Mouse (Mus musculus): ENCODE results near the gene Sergef. TPM values are rescaled to one million over a fixed set of nuclear protein-coding genes. Genes with fewer than 3 reads are reported as not detected.

Gene Sergef
- polyA plus RNA-seq, 1 experiment from 2014 or later = 13.2 TPM

DNA sequence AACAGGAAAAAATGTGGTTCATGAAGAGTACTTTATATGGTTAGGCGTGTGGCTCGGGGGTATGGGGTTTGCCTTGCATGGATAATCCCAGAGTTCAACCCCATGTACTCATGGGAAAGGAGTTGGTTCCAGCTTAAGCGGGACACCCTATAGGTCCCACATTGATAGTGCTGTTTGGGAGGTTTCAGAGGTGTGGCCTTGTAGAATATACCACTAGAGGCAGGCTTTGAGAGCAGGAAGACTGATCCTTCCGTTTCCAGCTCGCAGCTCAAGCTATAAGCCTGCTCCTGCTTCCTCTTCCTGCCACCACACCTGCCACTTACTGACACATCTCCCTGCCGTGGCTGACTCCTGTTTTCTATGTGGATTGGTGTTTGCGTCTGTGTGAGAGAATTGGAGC lies 116.4 kb downstream of the Sergef start:
- ATAC-seq (ENCODE audit: insufficient number of reproducible peaks, low FRiP score, low TSS enrichment, low read depth) (no peak), DNase-seq (ENCODE audit: low spot score) (no peak)
- Histone ChIP-seq H3K4me1 (ENCODE audit: control insufficient read depth, insufficient read depth, low read length) (no peaks in the 10 kb centered on the region), H3K9ac (ENCODE audit: low read length) (no peak overlapping the region), H3K9me3 (ENCODE audit: control insufficient read depth, low read length) (no peaks in the 10 kb centered on the region), H3K27ac (replicated peaks; ENCODE audit: low read depth, low read length) (no peak overlapping the region), H3K4me2 (ENCODE audit: low read depth, severe bottlenecking) (no peak overlapping the region), H3K4me3 (ENCODE audit: low read depth, low read length) (no peak overlapping the region), H3K27me3 (ENCODE audit: control insufficient read depth, insufficient read depth, low read length) (no peaks in the 10 kb centered on the region), H3K36me3 (ENCODE audit: control insufficient read depth, insufficient read depth, low read length) (no peaks in the 10 kb centered on the region)
- WGBS = 82% methylated on average over 7 of the region's 7 CpGs

- no peaks in the 10 kb centered on the region for H3K9me3 ChIP-seq (ENCODE audit: control insufficient read depth, low read length)
- ATAC-seq (ENCODE audit: insufficient number of reproducible peaks, low FRiP score, low TSS enrichment, low read depth) = no peak
- H3K9ac ChIP-seq (ENCODE audit: low read length) = no peak overlapping the region
- H3K36me3 ChIP-seq (ENCODE audit: control insufficient read depth, insufficient read depth, low read length) = no peaks in the 10 kb centered on the region
- no peaks in the 10 kb centered on the region for H3K27me3 ChIP-seq (ENCODE audit: control insufficient read depth, insufficient read depth, low read length)
- no peak overlapping the region for H3K4me3 ChIP-seq (ENCODE audit: low read depth, low read length)
- WGBS = 93% methylated on average over 17 of the region's 17 CpGs
- H3K4me1 ChIP-seq (ENCODE audit: control insufficient read depth, insufficient read depth, low read length) = no peaks in the 10 kb centered on the region
- no peak overlapping the region for H3K27ac ChIP-seq (replicated peaks; ENCODE audit: low read depth, low read length)
- DNase-seq (ENCODE audit: low spot score) = no peak
- no peak overlapping the region for H3K4me2 ChIP-seq (ENCODE audit: low read depth, severe bottlenecking)
Observed at GRCm38 (mm10) chr7:46521794-46522193, 117.8 kb downstream of the Sergef start.

DNA sequence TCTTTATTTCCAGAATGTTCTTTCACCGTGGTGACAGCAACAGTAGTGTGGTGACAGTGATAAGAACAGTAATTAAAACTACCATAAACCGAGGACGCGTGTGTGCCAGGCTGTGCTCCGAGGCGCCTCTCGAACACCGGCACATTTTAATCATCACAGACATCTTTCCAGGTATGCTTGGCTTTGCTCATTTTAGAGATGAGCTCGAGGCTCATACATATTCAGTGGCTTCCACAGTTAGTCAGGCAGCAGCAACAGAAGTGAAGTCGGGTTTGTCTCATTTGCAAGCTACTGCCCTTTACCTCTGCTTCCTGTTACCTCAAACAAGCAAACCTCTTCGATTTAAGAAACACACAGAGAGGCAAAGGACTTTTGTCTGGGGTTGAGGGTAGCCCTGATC lies 120.5 kb downstream of the Sergef start:
- no peak overlapping the region for H3K4me3 ChIP-seq (ENCODE audit: low read depth, low read length)
- ATAC-seq (ENCODE audit: insufficient number of reproducible peaks, low FRiP score, low TSS enrichment, low read depth) (no peak), DNase-seq (ENCODE audit: low spot score) (no peak)
- no peaks in the 10 kb centered on the region for H3K4me1 ChIP-seq (ENCODE audit: control insufficient read depth, insufficient read depth, low read length)
- H3K27ac ChIP-seq (replicated peaks; ENCODE audit: low read depth, low read length) = no peak overlapping the region
- no peaks in the 10 kb centered on the region for H3K27me3 ChIP-seq (ENCODE audit: control insufficient read depth, insufficient read depth, low read length)
- H3K36me3 ChIP-seq (ENCODE audit: control insufficient read depth, insufficient read depth, low read length) = no peaks in the 10 kb centered on the region
- no peaks in the 10 kb centered on the region for H3K9me3 ChIP-seq (ENCODE audit: control insufficient read depth, low read length)
- H3K9ac ChIP-seq (ENCODE audit: low read length) = no peak overlapping the region
- WGBS = 78% methylated on average over 11 of the region's 11 CpGs
- H3K4me2 ChIP-seq (ENCODE audit: low read depth, severe bottlenecking) = no peak overlapping the region

- Histone ChIP-seq H3K9me3 (ENCODE audit: control insufficient read depth, low read length) (no peaks in the 10 kb centered on the region), H3K4me3 (ENCODE audit: low read depth, low read length) (no peak overlapping the region), H3K36me3 (ENCODE audit: control insufficient read depth, insufficient read depth, low read length) (no peaks in the 10 kb centered on the region), H3K4me1 (ENCODE audit: control insufficient read depth, insufficient read depth, low read length) (no peaks in the 10 kb centered on the region), H3K27me3 (ENCODE audit: control insufficient read depth, insufficient read depth, low read length) (no peaks in the 10 kb centered on the region), H3K4me2 (ENCODE audit: low read depth, severe bottlenecking) (no peak overlapping the region), H3K9ac (ENCODE audit: low read length) (no peak overlapping the region), H3K27ac (replicated peaks; ENCODE audit: low read depth, low read length) (no peak overlapping the region)
- DNase-seq (ENCODE audit: low spot score) = no peak
- ATAC-seq (ENCODE audit: insufficient number of reproducible peaks, low FRiP score, low TSS enrichment, low read depth) = no peak
- 65% methylated on average over 5 of the region's 5 CpGs for WGBS
Observed at GRCm38 (mm10) chr7:46517158-46517557, 122.4 kb downstream of the Sergef start.

- H3K4me1 ChIP-seq (ENCODE audit: control insufficient read depth, insufficient read depth, low read length) = no peaks in the 10 kb centered on the region
- H3K4me3 ChIP-seq (ENCODE audit: low read depth, low read length) = no peak overlapping the region
- H3K27ac ChIP-seq (replicated peaks; ENCODE audit: low read depth, low read length) = no peak overlapping the region
- DNase-seq (ENCODE audit: low spot score) (no peak), ATAC-seq (ENCODE audit: insufficient number of reproducible peaks, low FRiP score, low TSS enrichment, low read depth) (no peak)
- H3K4me2 ChIP-seq (ENCODE audit: low read depth, severe bottlenecking) = no peak overlapping the region
- WGBS = 82% methylated on average over 5 of the region's 5 CpGs
- H3K27me3 ChIP-seq (ENCODE audit: control insufficient read depth, insufficient read depth, low read length) = no peaks in the 10 kb centered on the region
- no peaks in the 10 kb centered on the region for H3K9me3 ChIP-seq (ENCODE audit: control insufficient read depth, low read length)
- H3K36me3 ChIP-seq (ENCODE audit: control insufficient read depth, insufficient read depth, low read length) = no peaks in the 10 kb centered on the region
- H3K9ac ChIP-seq (ENCODE audit: low read length) = no peak overlapping the region
Observed at GRCm38 (mm10) chr7:46515960-46516359, 123.6 kb downstream of the Sergef start.

GRCm38 (mm10) chr7:46514981-46515380 lies 124.6 kb downstream of the Sergef start:
- no peak overlapping the region for H3K9ac ChIP-seq (ENCODE audit: low read length)
- no peaks in the 10 kb centered on the region for H3K27me3 ChIP-seq (ENCODE audit: control insufficient read depth, insufficient read depth, low read length)
- H3K4me1 ChIP-seq (ENCODE audit: control insufficient read depth, insufficient read depth, low read length) = no peaks in the 10 kb centered on the region
- H3K9me3 ChIP-seq (ENCODE audit: control insufficient read depth, low read length) = no peaks in the 10 kb centered on the region
- H3K36me3 ChIP-seq (ENCODE audit: control insufficient read depth, insufficient read depth, low read length) = no peaks in the 10 kb centered on the region
- no peak overlapping the region for H3K4me3 ChIP-seq (ENCODE audit: low read depth, low read length)
- WGBS = 92% methylated on average over 8 of the region's 8 CpGs
- no peak overlapping the region for H3K4me2 ChIP-seq (ENCODE audit: low read depth, severe bottlenecking)
- H3K27ac ChIP-seq (replicated peaks; ENCODE audit: low read depth, low read length) = no peak overlapping the region
- ATAC-seq (ENCODE audit: insufficient number of reproducible peaks, low FRiP score, low TSS enrichment, low read depth) = no peak
- no peak for DNase-seq (ENCODE audit: low spot score)

GRCm38 (mm10) chr7:46513562-46513961 lies 126.0 kb downstream of the Sergef start:
- Histone ChIP-seq H3K4me2 (ENCODE audit: low read depth, severe bottlenecking) (no peak overlapping the region), H3K4me3 (ENCODE audit: low read depth, low read length) (no peak overlapping the region), H3K4me1 (ENCODE audit: control insufficient read depth, insufficient read depth, low read length) (no peaks in the 10 kb centered on the region), H3K9ac (ENCODE audit: low read length) (no peak overlapping the region), H3K36me3 (ENCODE audit: control insufficient read depth, insufficient read depth, low read length) (no peaks in the 10 kb centered on the region), H3K9me3 (ENCODE audit: control insufficient read depth, low read length) (no peaks in the 10 kb centered on the region), H3K27ac (replicated peaks; ENCODE audit: low read depth, low read length) (no peak overlapping the region), H3K27me3 (ENCODE audit: control insufficient read depth, insufficient read depth, low read length) (no peaks in the 10 kb centered on the region)
- 83% methylated on average over 8 of the region's 8 CpGs for WGBS
- ATAC-seq (ENCODE audit: insufficient number of reproducible peaks, low FRiP score, low TSS enrichment, low read depth) (no peak), DNase-seq (ENCODE audit: low spot score) (no peak)

- H3K27ac ChIP-seq (replicated peaks; ENCODE audit: low read depth, low read length) = no peak overlapping the region
- H3K36me3 ChIP-seq (ENCODE audit: control insufficient read depth, insufficient read depth, low read length) = no peaks in the 10 kb centered on the region
- H3K4me1 ChIP-seq (ENCODE audit: control insufficient read depth, insufficient read depth, low read length) = no peaks in the 10 kb centered on the region
- no peaks in the 10 kb centered on the region for H3K27me3 ChIP-seq (ENCODE audit: control insufficient read depth, insufficient read depth, low read length)
- WGBS = 59% methylated on average over 5 of the region's 5 CpGs
- H3K9me3 ChIP-seq (ENCODE audit: control insufficient read depth, low read length) = no peaks in the 10 kb centered on the region
- no peak overlapping the region for H3K4me2 ChIP-seq (ENCODE audit: low read depth, severe bottlenecking)
- no peak for DNase-seq (ENCODE audit: low spot score)
- no peak overlapping the region for H3K9ac ChIP-seq (ENCODE audit: low read length)
- ATAC-seq (ENCODE audit: insufficient number of reproducible peaks, low FRiP score, low TSS enrichment, low read depth) = no peak
- no peak overlapping the region for H3K4me3 ChIP-seq (ENCODE audit: low read depth, low read length)
Observed at GRCm38 (mm10) chr7:46512792-46513191, 126.8 kb downstream of the Sergef start.

GRCm38 (mm10) chr7:46510806-46511205 lies 128.8 kb downstream of the Sergef start:
- no peak for DNase-seq (ENCODE audit: low spot score)
- H3K9ac ChIP-seq (ENCODE audit: low read length) = no peak overlapping the region
- no peak overlapping the region for H3K4me2 ChIP-seq (ENCODE audit: low read depth, severe bottlenecking)
- WGBS = 57% methylated on average over 2 of the region's 2 CpGs
- H3K4me3 ChIP-seq (ENCODE audit: low read depth, low read length) = no peak overlapping the region
- no peak for ATAC-seq (ENCODE audit: insufficient number of reproducible peaks, low FRiP score, low TSS enrichment, low read depth)
- H3K27me3 ChIP-seq (ENCODE audit: control insufficient read depth, insufficient read depth, low read length) = no peaks in the 10 kb centered on the region
- no peak overlapping the region for H3K27ac ChIP-seq (replicated peaks; ENCODE audit: low read depth, low read length)
- H3K9me3 ChIP-seq (ENCODE audit: control insufficient read depth, low read length) = 0 out of 2 replicates have a peak, but pooled peaks cover 3% of the 10 kb centered on the region
- no peaks in the 10 kb centered on the region for H3K4me1 ChIP-seq (ENCODE audit: control insufficient read depth, insufficient read depth, low read length)
- no peaks in the 10 kb centered on the region for H3K36me3 ChIP-seq (ENCODE audit: control insufficient read depth, insufficient read depth, low read length)

Measured in limb, embryonic 11.5 days (tissue).